Comparison of ENCODE assay signal across 18 mouse cellular contexts in the genomic region with DNA sequence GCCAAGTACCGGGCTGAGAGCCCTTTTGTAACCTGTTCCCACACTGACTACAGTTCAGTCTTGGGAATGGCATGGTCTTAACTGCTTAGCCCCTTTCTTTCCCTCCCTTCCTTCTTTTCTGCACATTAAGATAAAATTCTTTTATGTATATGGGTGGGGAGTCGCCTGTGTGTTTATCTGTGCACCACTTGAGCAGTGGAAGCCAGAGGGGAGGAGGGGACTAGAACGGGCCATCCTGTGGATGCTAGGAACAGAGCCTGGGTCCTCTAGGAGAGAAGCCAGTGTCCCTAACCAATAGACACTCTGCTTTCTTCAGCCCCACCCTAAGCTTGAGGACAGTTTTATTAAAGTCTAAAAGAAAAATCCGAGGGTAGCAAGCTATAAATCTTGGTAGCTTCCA. TPM values are rescaled to one million over a fixed set of nuclear protein-coding genes. Genes with fewer than 3 reads are reported as not detected.
DNase-seq lines count a peak whose midpoint lies in the region; ATAC-seq and TF ChIP-seq lines count a peak whose summit lies in the region.
"Had no signal": no experiment of that assay in that cellular context is flagged by ENCODE, and none has a peak within 500 bp of the region (broad histone marks: within the 10 kb centered on the region; RNA-seq: fewer than 3 reads in every experiment).

No protein-coding gene starts in this region.

- peak overlapping the region; percentile 18; the same call in 1 of the 2 replicates for H3K4me2 ChIP-seq in liver, embryonic 14.5 days (ENCODE audit: low read depth)
- no peak overlapping the region for H3K4me2 ChIP-seq in forebrain, embryonic 12.5 days
- H3K4me2 ChIP-seq in midbrain, embryonic 13.5 days (replicated peaks), result no peak overlapping the region
- H3K4me2 ChIP-seq: heart, embryonic 12.5 days had no signal

- TF ChIP-seq CTCF in MEL (IDR thresholded peaks at IDR 0.05 in 2 of 3, conservative IDR thresholded peaks at IDR 0.05 in 1 of 3; ENCODE audit: control insufficient read depth in 1 of 3, insufficient read depth in 1 of 3, low read depth in 2 of 3, low read length in 3 of 3, poor library complexity in 1 of 3, severe bottlenecking in 1 of 3), result no peak
- TF ChIP-seq CTCF in liver, embryonic 14.5 days (IDR thresholded peaks at IDR 0.05; ENCODE audit: low read depth), result no peak

- H3K36me3 ChIP-seq in MEL (ENCODE audit: control insufficient read depth in 1 of 2, insufficient read depth in 2 of 2, low read length in 2 of 2), result peaks cover 0 to 15% of the 10 kb centered on the region in 2 experiments; a peak in 2 of 4 replicates
- H3K36me3 ChIP-seq in liver, embryonic 14.5 days (replicated peaks; ENCODE audit: control insufficient read depth, insufficient read depth, low read depth), result no peaks in the 10 kb centered on the region; the same call in 1 of the 2 replicates
- H3K36me3 ChIP-seq in forebrain, embryonic 12.5 days (replicated peaks), result no peaks in the 10 kb centered on the region
- H3K36me3 ChIP-seq in midbrain, embryonic 13.5 days, result no peaks in the 10 kb centered on the region

- peak overlapping the region in 1 of 2 experiments; percentile 81; a peak in 2 of 4 replicates for H3K4me3 ChIP-seq in MEL (ENCODE audit: control insufficient read depth in 1 of 2, insufficient read depth in 1 of 2, low read depth in 2 of 2, low read length in 2 of 2)
- H3K4me3 ChIP-seq in liver, embryonic 14.5 days (ENCODE audit: insufficient read depth in 1 of 2, low read depth in 2 of 2, low read length in 2 of 2), result no peak overlapping the region
- H3K4me3 ChIP-seq in forebrain, embryonic 12.5 days (replicated peaks), result no peak overlapping the region
- no peak overlapping the region for H3K4me3 ChIP-seq in midbrain, embryonic 13.5 days (replicated peaks)
- H3K4me3 ChIP-seq: embryonic facial prominence, embryonic 10.5 days; erythroblast, embryonic 14.5 days; gastrocnemius, adult 2 months; heart, embryonic 12.5 days had no signal

- TF ChIP-seq POLR2A in MEL (IDR thresholded peaks at IDR 0.05; ENCODE audit: control insufficient read depth in 1 of 2, insufficient read depth in 1 of 2, low read depth in 1 of 2, low read length in 2 of 2, poor library complexity in 1 of 2), result no peak

- DNase-seq in MEL (ENCODE audit: low read depth, low spot score), result peak; percentile 70
- DNase-seq in liver, embryonic 14.5 days (ENCODE audit: low read depth in 3 of 3, low spot score in 3 of 3), result no peak
- DNase-seq: adrenal gland, adult 2 months; adrenal gland, postnatal 25 days; cerebellum, adult 18-20 months; cerebellum, adult 9-11 months; forebrain, postnatal 0 days; gastrocnemius, adult 2 months; gastrocnemius, postnatal 25 days had no signal

- no peak overlapping the region for H3K27ac ChIP-seq in MEL (ENCODE audit: control insufficient read depth, low read depth, low read length)
- H3K27ac ChIP-seq in liver, embryonic 14.5 days, result no peak overlapping the region
- H3K27ac ChIP-seq in forebrain, embryonic 12.5 days, result no peak overlapping the region
- no peak overlapping the region for H3K27ac ChIP-seq in midbrain, embryonic 13.5 days
- H3K27ac ChIP-seq: embryonic facial prominence, embryonic 10.5 days; gastrocnemius, adult 2 months had no signal

- H3K9ac ChIP-seq in MEL (ENCODE audit: control insufficient read depth, low read depth, low read length, poor library complexity, severe bottlenecking), result no peak overlapping the region
- H3K9ac ChIP-seq in liver, embryonic 14.5 days (replicated peaks), result no peak overlapping the region
- no peak overlapping the region for H3K9ac ChIP-seq in forebrain, embryonic 12.5 days
- no peak overlapping the region for H3K9ac ChIP-seq in midbrain, embryonic 13.5 days (replicated peaks)
- H3K9ac ChIP-seq: forebrain, postnatal 0 days; heart, embryonic 12.5 days had no signal

- TF ChIP-seq RAD21 in MEL (IDR thresholded peaks at IDR 0.05; ENCODE audit: low read depth, low read length), result no peak

- peaks cover 5 to 15% of the 10 kb centered on the region in 2 experiments for H3K4me1 ChIP-seq in MEL (ENCODE audit: control insufficient read depth in 1 of 2, insufficient read depth in 2 of 2, low read length in 2 of 2)
- H3K4me1 ChIP-seq in liver, embryonic 14.5 days (replicated peaks; ENCODE audit: control insufficient read depth in 2 of 2, insufficient read depth in 2 of 2, low read length in 1 of 2), result peaks cover 2 to 11% of the 10 kb centered on the region in 2 experiments; a peak in 2 of 4 replicates
- no peaks in the 10 kb centered on the region for H3K4me1 ChIP-seq in forebrain, embryonic 12.5 days
- 0 out of 2 replicates have a peak, but pooled peaks cover 3% of the 10 kb centered on the region for H3K4me1 ChIP-seq in midbrain, embryonic 13.5 days (replicated peaks)
- H3K4me1 ChIP-seq: heart, embryonic 12.5 days had no signal

- H3K27me3 ChIP-seq in MEL (ENCODE audit: control insufficient read depth in 1 of 2, insufficient read depth in 2 of 2, low read length in 2 of 2), result no peaks in the 10 kb centered on the region
- no peaks in the 10 kb centered on the region for H3K27me3 ChIP-seq in liver, embryonic 14.5 days (ENCODE audit: control insufficient read depth, insufficient read depth, low read length)
- H3K27me3 ChIP-seq in forebrain, embryonic 12.5 days, result peaks cover 4% of the 10 kb centered on the region; the same call in 1 of the 2 replicates
- H3K27me3 ChIP-seq in midbrain, embryonic 13.5 days, result no peaks in the 10 kb centered on the region
- H3K27me3 ChIP-seq: CH12.LX; heart, embryonic 12.5 days had no signal

- ATAC-seq in erythroid progenitor cell, adult 5-6 weeks (replicated peaks; ENCODE audit: low FRiP score, poor library complexity, severe bottlenecking), result 0 out of 2 replicates have a peak, but pooled peaks have one; percentile 54
- peak; percentile 63 for ATAC-seq in liver, embryonic 14.5 days (ENCODE audit: insufficient read depth)
- peak; percentile 61 for ATAC-seq in megakaryocyte-erythroid progenitor cell, adult 5-6 weeks (replicated peaks; ENCODE audit: low FRiP score, low TSS enrichment, poor library complexity, severe bottlenecking)
- no peak for ATAC-seq in forebrain, embryonic 12.5 days (ENCODE audit: low FRiP score)
- ATAC-seq in midbrain, embryonic 13.5 days, result no peak
- ATAC-seq: forebrain, postnatal 0 days; hindbrain, embryonic 16.5 days had no signal

- no peaks in the 10 kb centered on the region; the same call in 1 of the 2 replicates for H3K79me2 ChIP-seq in MEL (ENCODE audit: control insufficient read depth, insufficient read depth, low read length, poor library complexity)

- no peaks in the 10 kb centered on the region for H3K9me3 ChIP-seq in MEL (replicated peaks; ENCODE audit: insufficient read depth, low read length)
- H3K9me3 ChIP-seq in liver, embryonic 14.5 days (ENCODE audit: control insufficient read depth, low read length), result no peaks in the 10 kb centered on the region
- no peaks in the 10 kb centered on the region for H3K9me3 ChIP-seq in forebrain, embryonic 12.5 days
- no peaks in the 10 kb centered on the region for H3K9me3 ChIP-seq in midbrain, embryonic 13.5 days
- H3K9me3 ChIP-seq: embryonic facial prominence, embryonic 10.5 days; heart, embryonic 12.5 days had no signal

- 36% methylated on average over 4 of the region's 4 CpGs for WGBS in liver, embryonic 14.5 days (ENCODE audit: insufficient replicate concordance)
- WGBS in forebrain, embryonic 12.5 days, result 85% methylated on average over 4 of the region's 4 CpGs
- 91% methylated on average over 4 of the region's 4 CpGs for WGBS in midbrain, embryonic 13.5 days

- peak; percentile 52 to 63; a peak in 2 of 4 replicates for TF ChIP-seq EP300 in MEL (IDR thresholded peaks at IDR 0.05; ENCODE audit: low read depth in 1 of 2, low read length in 2 of 2)
- no peak for TF ChIP-seq EP300 in liver, embryonic 14.5 days (IDR thresholded peaks at IDR 0.05; ENCODE audit: low read depth)

RNA-seq across cellular contexts. Expression of gene Hnrnph2, which starts 10.0 kb away (rescaled TPM):
- total RNA-seq in MEL (2012; rRNA removed), result 127 and 134 TPM in 2 replicates
- polyA plus RNA-seq in MEL (2012; ENCODE audit: insufficient read depth in 1 of 2, insufficient read length in 2 of 2, low read depth in 1 of 2, low replicate concordance in 2 of 2, missing spikeins in 1 of 2), result 100 to 1,000 TPM; 200 to 295 TPM
- total RNA-seq in erythroid progenitor cell, adult 5-6 weeks (2015; ENCODE audit: low replicate concordance), result 59.8 and 69.6 TPM in 2 replicates
- 86.5 and 95.0 TPM in 2 replicates for total RNA-seq in erythroid progenitor cell, adult 5-6 weeks (2017; ENCODE audit: low replicate concordance)
- polyA plus RNA-seq in liver, embryonic 14.5 days (2012; rRNA removed), result 28.6 and 47.4 TPM in 2 replicates
- polyA plus RNA-seq in liver, embryonic 14.5 days (2014; fragmentation: Nextera tagmentation; extraction: Ambion mirVana), result 53.7 and 60.1 TPM in 2 replicates
- 77.3 and 79.5 TPM in 2 replicates for total RNA-seq in megakaryocyte-erythroid progenitor cell, adult 5-6 weeks (2014; fragmentation: Nextera tagmentation)
- total RNA-seq in megakaryocyte-erythroid progenitor cell, adult 5-6 weeks (2017), result 145 and 188 TPM in 2 replicates
- 213 and 222 TPM in 2 replicates for polyA plus RNA-seq in forebrain, embryonic 12.5 days (2016; fragmentation: Nextera tagmentation; extraction: Ambion mirVana)
- polyA plus RNA-seq in midbrain, embryonic 13.5 days (2015; fragmentation: Nextera tagmentation; extraction: Ambion mirVana), result 184 and 186 TPM in 2 replicates

RNA-seq across cellular contexts. Expression of gene Gla, which starts 10.1 kb away (rescaled TPM):
- total RNA-seq in MEL (2012; rRNA removed), result 10.0 and 10.2 TPM in 2 replicates
- polyA plus RNA-seq in MEL (2012; ENCODE audit: insufficient read depth in 1 of 2, insufficient read length in 2 of 2, low read depth in 1 of 2, low replicate concordance in 2 of 2, missing spikeins in 1 of 2), result 10 to 100 TPM in 1 of 2 experiments, not detected in 1; 17.0 TPM
- 1.3 TPM in 1 of 2 replicates, not detected in the other for total RNA-seq in erythroid progenitor cell, adult 5-6 weeks (2015; ENCODE audit: low replicate concordance)
- total RNA-seq in erythroid progenitor cell, adult 5-6 weeks (2017; ENCODE audit: low replicate concordance), result 1.4 and 2.1 TPM in 2 replicates
- polyA plus RNA-seq in liver, embryonic 14.5 days (2012; rRNA removed), result 1.5 and 1.7 TPM in 2 replicates
- polyA plus RNA-seq in liver, embryonic 14.5 days (2014; fragmentation: Nextera tagmentation; extraction: Ambion mirVana), result 3.9 TPM in 2 replicates
- 0.87 and 2.3 TPM in 2 replicates for total RNA-seq in megakaryocyte-erythroid progenitor cell, adult 5-6 weeks (2014; fragmentation: Nextera tagmentation)
- 5.5 and 6.1 TPM in 2 replicates for total RNA-seq in megakaryocyte-erythroid progenitor cell, adult 5-6 weeks (2017)
- 3.6 and 4.4 TPM in 2 replicates for polyA plus RNA-seq in forebrain, embryonic 12.5 days (2016; fragmentation: Nextera tagmentation; extraction: Ambion mirVana)
- 4.1 and 4.7 TPM in 2 replicates for polyA plus RNA-seq in midbrain, embryonic 13.5 days (2015; fragmentation: Nextera tagmentation; extraction: Ambion mirVana)

RNA-seq across cellular contexts. Expression of gene Rpl36a, which starts 25.5 kb away (rescaled TPM):
- total RNA-seq in MEL (2012; rRNA removed), result 6,735 and 6,935 TPM in 2 replicates
- polyA plus RNA-seq in MEL (2012; ENCODE audit: insufficient read depth in 1 of 2, insufficient read length in 2 of 2, low read depth in 1 of 2, low replicate concordance in 2 of 2, missing spikeins in 1 of 2), result 1,000 to 10,000 TPM in 1 of 2 experiments, not detected in 1; 1,673 TPM
- total RNA-seq in erythroid progenitor cell, adult 5-6 weeks (2015; ENCODE audit: low replicate concordance), result 511 and 528 TPM in 2 replicates
- 549 and 1,031 TPM in 2 replicates for total RNA-seq in erythroid progenitor cell, adult 5-6 weeks (2017; ENCODE audit: low replicate concordance)
- polyA plus RNA-seq in liver, embryonic 14.5 days (2012; rRNA removed), result 600 and 1,190 TPM in 2 replicates
- 428 and 436 TPM in 2 replicates for polyA plus RNA-seq in liver, embryonic 14.5 days (2014; fragmentation: Nextera tagmentation; extraction: Ambion mirVana)
- total RNA-seq in megakaryocyte-erythroid progenitor cell, adult 5-6 weeks (2014; fragmentation: Nextera tagmentation), result 2,126 and 2,307 TPM in 2 replicates
- 7,427 and 9,426 TPM in 2 replicates for total RNA-seq in megakaryocyte-erythroid progenitor cell, adult 5-6 weeks (2017)
- 298 and 303 TPM in 2 replicates for polyA plus RNA-seq in forebrain, embryonic 12.5 days (2016; fragmentation: Nextera tagmentation; extraction: Ambion mirVana)
- polyA plus RNA-seq in midbrain, embryonic 13.5 days (2015; fragmentation: Nextera tagmentation; extraction: Ambion mirVana), result 211 and 233 TPM in 2 replicates

RNA-seq across cellular contexts. Expression of gene Btk, which starts 27.6 kb away (rescaled TPM):
- 134 and 137 TPM in 2 replicates for total RNA-seq in MEL (2012; rRNA removed)
- 100 to 1,000 TPM; 291 to 327 TPM for polyA plus RNA-seq in MEL (2012; ENCODE audit: insufficient read depth in 1 of 2, insufficient read length in 2 of 2, low read depth in 1 of 2, low replicate concordance in 2 of 2, missing spikeins in 1 of 2)
- 18.0 and 23.4 TPM in 2 replicates for total RNA-seq in erythroid progenitor cell, adult 5-6 weeks (2015; ENCODE audit: low replicate concordance)
- 8.9 and 12.6 TPM in 2 replicates for total RNA-seq in erythroid progenitor cell, adult 5-6 weeks (2017; ENCODE audit: low replicate concordance)
- 9.1 and 16.3 TPM in 2 replicates for polyA plus RNA-seq in liver, embryonic 14.5 days (2012; rRNA removed)
- polyA plus RNA-seq in liver, embryonic 14.5 days (2014; fragmentation: Nextera tagmentation; extraction: Ambion mirVana), result 10.9 and 13.4 TPM in 2 replicates
- total RNA-seq in megakaryocyte-erythroid progenitor cell, adult 5-6 weeks (2014; fragmentation: Nextera tagmentation), result 52.5 and 52.7 TPM in 2 replicates
- total RNA-seq in megakaryocyte-erythroid progenitor cell, adult 5-6 weeks (2017), result 116 and 120 TPM in 2 replicates
- polyA plus RNA-seq in forebrain, embryonic 12.5 days (2016; fragmentation: Nextera tagmentation; extraction: Ambion mirVana), result 0.57 and 0.87 TPM in 2 replicates
- polyA plus RNA-seq in midbrain, embryonic 13.5 days (2015; fragmentation: Nextera tagmentation; extraction: Ambion mirVana), result 0.58 and 0.82 TPM in 2 replicates

Comparison
In these comparisons a context has a peak if more than half of its experiments do, and no peak if none do; other contexts are left out.
1. ATAC-seq: peak in erythroid progenitor cell, adult 5-6 weeks (single experiment), liver, embryonic 14.5 days (single experiment) and megakaryocyte-erythroid progenitor cell, adult 5-6 weeks (single experiment); none in forebrain, embryonic 12.5 days (single experiment) and midbrain, embryonic 13.5 days (single experiment).